Mouse (Mus musculus) heart, postnatal 25 days (tissue): ENCODE results near the gene Rorc. TPM values are rescaled to one million over a fixed set of nuclear protein-coding genes. Genes with fewer than 3 reads are reported as not detected.

Source experiments
- DNase-seq: peaks from one replicate; pipeline ENCODE4 v3.0.0; 2022; ENCODE audit warnings: low spot score
- intact Hi-C: fragments of 180-260 bp; cut with DNase I; formaldehyde crosslinking; loops from one replicate; pipeline ENCODE4 v1.15.1; 2025
- total RNA-seq, 2 experiments: library from RNA; stranded (reverse); gene quantifications; 2 replicates each; pipeline ENCODE4 v1.2.3; 2021

The Rorc gene
- total RNA-seq = 10 to 100 TPM; 22.3 to 38.7 TPM

DNA sequence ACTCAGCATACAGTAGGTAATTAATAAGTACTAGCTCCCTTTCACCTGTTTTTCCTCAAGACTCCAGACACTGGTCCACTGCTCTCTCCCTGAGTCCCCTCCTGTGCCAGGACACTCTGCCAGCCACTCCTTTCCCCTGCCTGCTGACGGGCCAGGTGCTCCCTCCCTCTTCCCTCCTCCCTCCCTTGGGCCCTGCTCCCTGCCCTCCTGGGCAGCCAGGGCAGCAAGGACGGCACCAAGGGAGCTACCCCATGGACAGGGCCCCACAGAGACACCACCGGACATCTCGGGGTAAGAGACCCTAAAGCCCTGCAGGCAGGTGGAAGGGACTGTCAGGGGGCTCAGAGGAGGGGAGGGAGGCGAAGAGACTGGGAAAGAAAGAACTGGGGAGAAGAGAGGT, at the start of gene Rorc:
Rorc (plus strand) TSS at position 154 of the 400 bp plus-strand sequence.
- intact Hi-C loops = no loop called here

GRCm38 (mm10) chr3:94328681-94329080, 43.9 kb upstream of the Rorc start:
- intact Hi-C loops = no loop called here

More for the DNA sequence above, at the start of gene Rorc:
- peak; percentile 26 for DNase-seq

GRCm38 (mm10) chr3:94334442-94334841, 38.2 kb upstream of the Rorc start:
- intact Hi-C loops = no loop called here
- DNase-seq = no peak

More at GRCm38 (mm10) chr3:94328681-94329080, 43.9 kb upstream of the Rorc start:
- no peak for DNase-seq

- intact Hi-C loops = no loop called here
- no peak for DNase-seq
Observed at GRCm38 (mm10) chr3:94338522-94338921, 34.1 kb upstream of the Rorc start.

DNA sequence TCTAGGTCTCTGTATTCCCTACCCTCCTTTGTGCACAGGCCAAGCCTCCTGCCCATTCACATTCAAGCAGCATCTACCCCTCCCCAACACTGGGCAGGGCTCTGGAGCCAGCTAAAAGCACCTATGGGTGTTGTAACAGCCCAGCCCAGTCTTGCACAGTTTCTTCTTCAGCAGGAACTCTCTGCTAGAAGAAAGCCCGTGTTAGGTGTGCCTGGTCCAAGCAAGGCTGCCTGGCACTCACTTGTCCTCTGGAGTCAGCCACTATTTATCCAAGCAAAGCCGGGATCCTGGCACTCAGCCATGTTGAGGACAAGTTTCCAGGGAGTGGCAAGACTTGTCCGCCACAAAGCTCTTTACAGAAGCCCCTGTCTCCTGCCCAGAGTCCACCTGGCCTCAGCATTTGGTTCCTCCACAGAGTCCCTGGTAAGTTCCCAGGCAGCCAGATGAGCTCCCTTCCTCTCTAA, 30.6 kb upstream of the Rorc start, which contains the start of gene Them5:
Them5 (plus strand) TSS at position 141 of the 464 bp plus-strand sequence.
- intact Hi-C loops = no loop called here
- no peak for DNase-seq

DNA sequence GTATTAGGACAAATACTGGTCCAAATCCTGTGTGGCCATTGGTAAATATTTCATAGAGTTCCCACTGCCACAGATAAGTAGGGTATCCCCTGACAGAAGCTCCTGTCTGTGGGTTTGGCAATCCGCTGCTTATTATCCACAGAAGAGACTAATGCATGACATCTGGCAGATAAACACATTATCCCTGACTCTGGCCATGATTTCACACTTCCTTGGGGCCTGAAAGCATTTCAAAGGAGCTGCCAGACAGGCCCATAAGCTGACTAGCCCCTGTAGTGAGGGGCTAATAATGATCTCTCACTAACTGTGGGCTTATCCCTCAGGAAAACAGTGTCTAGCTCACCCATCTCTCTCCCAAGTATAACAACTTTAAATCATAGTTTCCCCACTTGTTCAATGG, 30.0 kb upstream of the Rorc start:
- DNase-seq = no peak
- intact Hi-C loops = no loop called here

DNA sequence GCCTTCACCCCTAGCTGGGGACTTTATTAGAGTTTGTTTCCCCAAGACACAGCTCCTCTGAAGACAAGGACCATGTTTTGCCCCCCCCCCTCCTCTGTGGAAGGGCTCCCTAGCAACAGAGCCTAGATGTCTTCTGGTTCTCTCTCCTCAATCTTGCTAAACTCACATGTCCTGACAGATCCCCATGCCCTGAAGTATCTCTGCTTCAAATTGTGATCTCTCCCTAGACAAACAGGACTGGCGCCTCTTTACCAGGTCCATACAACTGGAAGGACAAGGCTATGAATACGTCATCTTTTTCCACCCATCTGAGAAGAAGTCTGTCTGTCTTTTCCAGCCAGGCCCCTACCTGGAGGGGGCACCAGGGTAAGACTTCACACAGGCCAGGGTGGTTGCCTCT, 28.4 kb upstream of the Rorc start:
- intact Hi-C loops = no loop called here

DNA sequence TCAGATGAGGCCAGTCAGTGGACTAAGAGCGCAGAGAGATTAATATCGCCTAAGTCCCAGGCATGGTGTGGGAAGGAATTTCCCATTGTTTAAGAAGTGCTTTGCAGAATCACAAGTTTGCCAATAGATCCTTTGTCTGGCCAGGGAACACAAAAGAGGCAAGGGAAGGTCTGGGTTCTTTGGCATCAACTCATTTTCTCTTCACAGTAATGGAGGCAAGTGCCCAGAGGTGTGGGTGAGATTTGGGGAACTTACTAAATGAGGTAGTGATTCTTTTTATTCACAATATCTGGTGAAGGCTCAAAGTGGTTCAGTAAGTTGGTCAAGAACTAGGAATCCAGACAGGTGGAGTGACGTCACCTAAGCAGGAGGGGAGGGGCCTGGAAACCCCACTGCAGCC, 27.7 kb upstream of the Rorc start:
- no peak for DNase-seq
- intact Hi-C loops = no loop called here

More for the DNA sequence above, 28.4 kb upstream of the Rorc start:
- no peak for DNase-seq

GRCm38 (mm10) chr3:94348146-94348545, 24.4 kb upstream of the Rorc start:
- intact Hi-C loops = no loop called here
- DNase-seq = no peak

DNA sequence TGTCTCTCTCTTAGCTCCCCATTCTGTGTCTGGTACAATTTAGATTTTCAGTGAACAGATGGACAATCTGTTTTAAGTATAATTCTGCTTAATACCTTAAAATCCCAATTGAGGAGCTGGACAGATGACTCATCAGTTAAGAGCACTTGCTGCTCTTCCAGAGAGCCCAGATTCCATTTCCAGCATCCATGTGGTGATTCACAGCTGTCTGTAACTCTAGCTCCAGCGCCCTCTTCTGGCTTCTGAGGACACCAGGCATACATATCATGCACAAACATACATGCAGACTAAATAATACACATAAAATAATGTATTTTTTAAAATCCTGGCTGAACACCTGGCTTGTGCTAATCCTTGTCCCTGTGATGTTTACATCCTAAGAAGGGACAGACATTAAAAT, 11.8 kb upstream of the Rorc start:
- intact Hi-C loops = no loop called here
- DNase-seq = no peak

GRCm38 (mm10) chr3:94362138-94362537, 10.5 kb upstream of the Rorc start, which contains the start of gene C2cd4d:
C2cd4d (plus strand) TSS chr3:94362438.
- intact Hi-C loops = no loop called here
- DNase-seq = no peak

GRCm38 (mm10) chr3:94363291-94364153, 9.1 kb upstream of the Rorc start:
- intact Hi-C loops = no loop called here
- DNase-seq = peak; percentile 13

GRCm38 (mm10) chr3:94364154-94364526, 8.5 kb upstream of the Rorc start:
- no peak for DNase-seq

GRCm38 (mm10) chr3:94366761-94367160, 5.8 kb upstream of the Rorc start:
- intact Hi-C loops = loop anchor here (1.0 to 2.0 kb wide), 4 partner anchors 90 to 536 kb away; no protein-coding TSS in a partner anchor
- peak; percentile 21 for DNase-seq

More at GRCm38 (mm10) chr3:94364154-94364526, 8.5 kb upstream of the Rorc start:
- intact Hi-C loops = no loop called here

GRCm38 (mm10) chr3:94367511-94367910, 5.1 kb upstream of the Rorc start:
- DNase-seq = no peak
- intact Hi-C loops = loop anchor here (1.0 to 2.0 kb wide), 3 partner anchors 89 to 535 kb away; no protein-coding TSS in a partner anchor

GRCm38 (mm10) chr3:94368631-94369030, 4.0 kb upstream of the Rorc start:
- intact Hi-C loops = no loop called here
- DNase-seq = no peak

DNA sequence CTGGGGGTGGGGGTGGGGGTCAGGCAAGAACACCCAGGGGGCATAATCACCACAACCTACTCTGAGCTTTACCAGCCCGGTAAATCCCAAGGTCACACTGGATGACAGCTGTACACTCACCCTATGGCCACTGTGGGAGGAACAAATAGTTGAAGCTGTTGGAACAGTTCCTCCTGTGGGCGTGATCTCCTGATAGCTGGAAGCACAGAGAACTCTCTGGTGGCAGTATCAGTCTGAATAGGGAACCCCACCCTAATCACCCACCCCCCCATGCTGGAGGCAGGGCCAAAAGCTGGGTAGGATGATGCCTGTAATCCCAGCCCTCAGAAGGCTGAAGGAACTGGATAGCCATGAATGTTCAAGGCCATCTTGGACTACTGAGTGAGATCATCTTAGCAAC, 2.9 kb upstream of the Rorc start:
- DNase-seq = no peak
- intact Hi-C loops = no loop called here

- peak; percentile 63 for DNase-seq
- intact Hi-C loops = no loop called here
Observed at GRCm38 (mm10) chr3:94371637-94372036, 957 bp upstream of the Rorc start.

- intact Hi-C loops = no loop called here
- no peak for DNase-seq
Observed at GRCm38 (mm10) chr3:94372038-94372437, 556 bp upstream of the Rorc start.

- intact Hi-C loops = no loop called here
- DNase-seq = no peak
Observed at GRCm38 (mm10) chr3:94373090-94373489, 496 bp downstream of the Rorc start.

- intact Hi-C loops = no loop called here
- DNase-seq = no peak
Observed at GRCm38 (mm10) chr3:94373597-94374011, 1.0 kb downstream of the Rorc start.
